Mouse (Mus musculus) hindbrain, embryonic 10.5 days (tissue): ENCODE results near the gene Psmc3. TPM values are rescaled to one million over a fixed set of nuclear protein-coding genes. Genes with fewer than 3 reads are reported as not detected.

Experiments
- DNase-seq: peaks from one replicate; pipeline ENCODE4 v3.0.0-alpha.2; 2017; ENCODE audit warnings: low spot score
- H3K27ac ChIP-seq: fragments of 300-500 bp; sonication (generic); 2 replicates; pipeline ENCODE4 v1.5.1; 2016; ENCODE audit warnings: mild to moderate bottlenecking, moderate library complexity
- H3K27me3 ChIP-seq: fragments of 300-500 bp; sonication (generic); 2 replicates; pipeline ENCODE4 v1.6.1; 2016; ENCODE audit warnings: mild to moderate bottlenecking; ENCODE audit not compliant: poor library complexity, insufficient read depth, severe bottlenecking
- H3K36me3 ChIP-seq: fragments of 300-500 bp; sonication (generic); 2 replicates; pipeline ENCODE4 v1.6.1; 2016; ENCODE audit warnings: mild to moderate bottlenecking, moderate library complexity
- H3K4me1 ChIP-seq: fragments of 300-500 bp; sonication (generic); replicated peaks from 2 replicates; pipeline ENCODE4 v1.6.1; 2016; ENCODE audit warnings: mild to moderate bottlenecking
- H3K4me3 ChIP-seq: fragments of 300-500 bp; sonication (generic); 2 replicates; pipeline ENCODE4 v1.5.1; 2016; ENCODE audit warnings: mild to moderate bottlenecking, moderate library complexity
- H3K9me3 ChIP-seq: fragments of 300-500 bp; sonication (generic); 2 replicates; pipeline ENCODE4 v1.6.1; 2016; ENCODE audit warnings: mild to moderate bottlenecking, moderate library complexity
- WGBS: fragments of 180-500 bp; shearing (Covaris S2); methylation state at CpG from one replicate; pipeline ENCODE4 v1.1.7; 2016; 5-methylcytosine and 5-hydroxymethylcytosine counted together
- polyA plus RNA-seq: library from polyadenylated mRNA; unstranded; fragments of >200 nt; fragmentation: Nextera tagmentation; extraction: Ambion mirVana; gene quantifications from 2 replicates; pipeline ENCODE4 v1.2.1, GENCODE M21; 2016

Psmc3 gene
- polyA plus RNA-seq, 1 experiment from 2014 or later: 341 TPM

GRCm38 (mm10) chr2:91086392-91087237 lies 32.8 kb downstream of the Psmc3 start:
- WGBS: 65% methylated on average over 9 of the region's 9 CpGs
- peak overlapping the region; percentile 67 for H3K27ac ChIP-seq
- no peak overlapping the region for H3K4me3 ChIP-seq
- DNase-seq: no peak
- peaks cover 26% of the 10 kb centered on the region for H3K4me1 ChIP-seq
- H3K36me3 ChIP-seq: no peaks in the 10 kb centered on the region
- no peaks in the 10 kb centered on the region for H3K27me3 ChIP-seq
- no peaks in the 10 kb centered on the region for H3K9me3 ChIP-seq

GRCm38 (mm10) chr2:91087453-91087852 lies 33.6 kb downstream of the Psmc3 start:
- H3K9me3 ChIP-seq: no peaks in the 10 kb centered on the region
- H3K36me3 ChIP-seq: no peaks in the 10 kb centered on the region
- 87% methylated on average over 9 of the region's 9 CpGs for WGBS
- DNase-seq: no peak
- no peaks in the 10 kb centered on the region for H3K27me3 ChIP-seq
- no peak overlapping the region for H3K27ac ChIP-seq
- H3K4me3 ChIP-seq: no peak overlapping the region
- peaks cover 26% of the 10 kb centered on the region for H3K4me1 ChIP-seq

- H3K27ac ChIP-seq: no peak overlapping the region
Observed at GRCm38 (mm10) chr2:91088987-91089386, 35.2 kb downstream of the Psmc3 start.

DNA sequence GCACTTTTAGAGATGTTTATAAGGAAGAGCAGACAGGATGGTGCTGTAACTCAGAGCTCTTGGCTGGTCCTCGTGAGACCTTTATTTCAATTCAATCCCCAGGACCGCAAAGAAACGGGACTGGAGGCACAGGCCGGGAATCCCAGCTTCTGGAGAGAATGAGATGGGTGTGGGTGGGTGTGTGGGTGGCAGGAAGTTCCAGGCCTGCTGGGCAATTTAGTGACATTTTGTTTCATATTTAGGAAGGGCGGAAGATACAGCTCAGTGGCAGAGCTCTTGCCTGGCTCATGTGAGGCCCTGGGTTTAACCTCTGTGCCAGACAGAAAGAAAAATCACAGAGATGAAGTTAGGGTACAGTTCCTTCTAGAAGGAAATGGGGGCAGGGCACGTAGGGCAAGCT lies 36.4 kb downstream of the Psmc3 start:
- Histone ChIP-seq H3K36me3 (no peaks in the 10 kb centered on the region), H3K4me3 (no peak overlapping the region), H3K27me3 (no peaks in the 10 kb centered on the region), H3K27ac (no peak overlapping the region), H3K9me3 (no peaks in the 10 kb centered on the region), H3K4me1 (peaks cover 11% of the 10 kb centered on the region; the same call in 1 of the 2 replicates)
- no peak for DNase-seq
- 78% methylated on average over 6 of the region's 6 CpGs for WGBS

More at GRCm38 (mm10) chr2:91088987-91089386, 35.2 kb downstream of the Psmc3 start:
- DNase-seq: no peak
- H3K4me3 ChIP-seq: no peak overlapping the region
- no peaks in the 10 kb centered on the region for H3K36me3 ChIP-seq
- no peaks in the 10 kb centered on the region for H3K9me3 ChIP-seq
- peaks cover 20% of the 10 kb centered on the region; the same call in 1 of the 2 replicates for H3K4me1 ChIP-seq
- WGBS: 83% methylated on average over 9 of the region's 9 CpGs
- H3K27me3 ChIP-seq: no peaks in the 10 kb centered on the region

DNA sequence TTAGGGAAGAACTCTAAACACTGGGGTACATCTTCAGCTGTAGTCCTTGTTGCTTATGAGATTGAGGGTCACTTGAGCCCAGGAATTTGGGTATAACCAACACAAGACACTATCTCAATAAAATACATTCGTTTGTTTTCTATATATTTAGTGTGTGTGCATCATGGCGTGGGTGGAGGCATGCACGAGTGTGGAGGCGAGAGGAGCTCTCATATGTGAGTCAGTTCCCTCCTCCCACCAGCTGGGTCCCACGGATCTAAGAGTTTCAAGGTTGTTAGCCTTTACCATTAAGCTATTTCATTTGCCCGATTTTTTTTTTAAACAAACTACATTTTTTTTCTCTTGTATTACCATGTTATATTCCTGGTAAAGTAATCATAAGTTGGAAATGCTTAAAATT lies 37.0 kb downstream of the Psmc3 start:
- H3K4me1 ChIP-seq: peaks cover 11% of the 10 kb centered on the region; the same call in 1 of the 2 replicates
- H3K9me3 ChIP-seq: no peaks in the 10 kb centered on the region
- DNase-seq: no peak
- WGBS: 79% methylated on average over 6 of the region's 6 CpGs
- no peak overlapping the region for H3K27ac ChIP-seq
- H3K27me3 ChIP-seq: no peaks in the 10 kb centered on the region
- no peak overlapping the region for H3K4me3 ChIP-seq
- no peaks in the 10 kb centered on the region for H3K36me3 ChIP-seq

DNA sequence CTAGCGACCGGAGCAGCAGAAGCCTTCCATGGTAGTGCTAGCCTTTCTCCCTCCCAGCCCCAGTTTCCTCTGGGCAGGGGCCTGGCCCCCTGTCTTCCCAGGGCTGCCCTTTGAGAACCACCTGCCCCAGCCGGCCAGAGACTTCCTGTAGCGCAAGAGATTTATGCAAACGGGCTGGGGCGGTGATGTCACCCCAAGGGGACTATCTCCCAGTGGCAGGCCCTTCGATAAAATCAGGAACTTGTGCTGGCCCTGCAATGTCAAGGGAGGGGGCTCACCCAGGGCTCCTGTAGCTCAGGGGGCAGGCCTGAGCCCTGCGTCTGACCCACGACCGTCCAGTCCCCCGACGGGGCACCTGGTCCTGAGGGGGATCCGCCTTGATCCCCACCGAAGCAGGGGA lies 42.7 kb downstream of the Psmc3 start:
- H3K4me3 ChIP-seq: no peak overlapping the region
- no peak for DNase-seq
- no peaks in the 10 kb centered on the region for H3K36me3 ChIP-seq
- WGBS: 69% methylated on average over 14 of the region's 14 CpGs
- H3K4me1 ChIP-seq: peaks cover 17% of the 10 kb centered on the region; the same call in 1 of the 2 replicates
- H3K9me3 ChIP-seq: no peaks in the 10 kb centered on the region
- peak overlapping the region; percentile 41; the same call in 1 of the 2 replicates for H3K27ac ChIP-seq
- no peaks in the 10 kb centered on the region for H3K27me3 ChIP-seq

DNA sequence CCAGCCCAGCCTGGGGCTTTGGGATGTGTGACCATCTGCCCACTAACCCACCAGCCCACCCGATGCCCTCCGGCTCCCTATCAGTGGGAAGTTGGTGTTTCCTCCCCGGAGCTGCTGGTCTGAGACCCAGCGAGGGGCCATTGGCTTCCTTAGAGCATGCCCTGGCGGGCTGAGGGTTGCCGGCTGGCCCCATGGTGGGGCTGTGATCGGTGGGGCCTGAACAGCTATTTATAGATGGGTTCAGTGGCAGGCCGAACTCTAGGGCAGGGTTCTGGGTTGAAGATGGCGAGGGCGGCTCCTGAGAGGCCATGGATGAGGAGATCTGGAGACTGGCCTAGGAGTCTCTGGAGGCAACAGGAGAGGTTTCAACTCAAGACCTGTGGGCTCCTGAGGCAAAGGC lies 43.2 kb downstream of the Psmc3 start:
- Histone ChIP-seq H3K4me1 (peaks cover 17% of the 10 kb centered on the region; the same call in 1 of the 2 replicates), H3K27ac (no peak overlapping the region), H3K27me3 (no peaks in the 10 kb centered on the region), H3K4me3 (no peak overlapping the region), H3K36me3 (no peaks in the 10 kb centered on the region), H3K9me3 (no peaks in the 10 kb centered on the region)
- 79% methylated on average over 10 of the region's 10 CpGs for WGBS
- DNase-seq: no peak

DNA sequence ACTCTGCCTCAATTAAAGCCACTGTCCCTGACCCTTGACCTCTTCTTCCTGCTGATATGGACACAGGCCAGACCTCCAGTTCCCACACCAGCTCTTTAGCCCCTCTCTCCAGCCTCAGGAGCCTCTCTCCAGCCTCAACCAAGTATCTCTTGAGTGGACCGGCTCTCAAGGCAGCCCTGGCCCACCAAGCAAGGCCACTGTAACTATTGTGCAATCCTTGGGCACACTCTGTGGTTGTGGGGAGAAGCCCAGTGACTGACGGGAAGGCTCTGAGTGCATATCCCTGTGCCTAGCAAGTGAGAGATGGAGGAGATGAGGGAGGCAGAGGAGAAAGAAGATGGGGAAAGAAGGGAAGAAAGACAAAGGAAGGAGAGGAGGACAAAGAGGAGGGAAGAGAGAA lies 44.3 kb downstream of the Psmc3 start:
- 91% methylated on average over 2 of the region's 2 CpGs for WGBS
- H3K27me3 ChIP-seq: no peaks in the 10 kb centered on the region
- no peak overlapping the region for H3K4me3 ChIP-seq
- no peaks in the 10 kb centered on the region for H3K36me3 ChIP-seq
- H3K4me1 ChIP-seq: peaks cover 17% of the 10 kb centered on the region; the same call in 1 of the 2 replicates
- no peak for DNase-seq
- no peaks in the 10 kb centered on the region for H3K9me3 ChIP-seq
- H3K27ac ChIP-seq: peak overlapping the region; percentile 41; the same call in 1 of the 2 replicates

- peak; percentile 90 for DNase-seq
- Histone ChIP-seq H3K9me3 (no peaks in the 10 kb centered on the region), H3K4me1 (peaks cover 17% of the 10 kb centered on the region; the same call in 1 of the 2 replicates), H3K27me3 (no peaks in the 10 kb centered on the region), H3K36me3 (no peaks in the 10 kb centered on the region), H3K27ac (0 out of 2 replicates have a peak overlapping the region, but pooled peaks have one; percentile 18), H3K4me3 (no peak overlapping the region)
- 15% methylated on average over 7 of the region's 7 CpGs for WGBS
Observed at GRCm38 (mm10) chr2:91101124-91101740, 47.4 kb downstream of the Psmc3 start.

GRCm38 (mm10) chr2:91108156-91108555 lies 54.3 kb downstream of the Psmc3 start:
- Histone ChIP-seq H3K36me3 (no peaks in the 10 kb centered on the region), H3K4me1 (no peaks in the 10 kb centered on the region), H3K27me3 (no peaks in the 10 kb centered on the region; the same call in 1 of the 2 replicates), H3K9me3 (no peaks in the 10 kb centered on the region), H3K27ac (no peak overlapping the region), H3K4me3 (no peak overlapping the region)
- DNase-seq: no peak
- 88% methylated on average over 3 of the region's 3 CpGs for WGBS

DNA sequence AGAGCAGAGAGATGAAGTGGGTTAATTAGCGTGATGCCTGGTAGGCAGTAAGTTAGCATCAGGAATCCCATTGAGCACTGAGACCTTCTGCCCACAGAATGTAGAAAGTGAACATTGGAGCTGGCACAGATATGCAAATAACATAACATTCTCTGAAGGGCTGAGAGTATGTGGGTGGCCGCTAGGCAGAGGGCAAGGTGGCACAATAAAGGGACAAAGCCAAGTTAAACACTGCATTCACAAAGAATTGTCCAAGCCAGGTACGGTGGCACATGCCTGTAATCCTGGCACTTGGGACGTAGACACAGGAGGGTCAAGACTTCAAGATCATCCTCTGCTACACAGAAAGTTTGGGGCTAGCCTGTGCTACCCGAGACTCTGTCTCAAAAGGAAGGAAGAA lies 55.4 kb downstream of the Psmc3 start:
- no peak for DNase-seq
- no peak overlapping the region for H3K4me3 ChIP-seq
- H3K4me1 ChIP-seq: no peaks in the 10 kb centered on the region
- peaks cover 6% of the 10 kb centered on the region; the same call in 1 of the 2 replicates for H3K27me3 ChIP-seq
- H3K27ac ChIP-seq: no peak overlapping the region
- no peaks in the 10 kb centered on the region for H3K9me3 ChIP-seq
- no peaks in the 10 kb centered on the region for H3K36me3 ChIP-seq
- WGBS: 84% methylated on average over 5 of the region's 5 CpGs

DNA sequence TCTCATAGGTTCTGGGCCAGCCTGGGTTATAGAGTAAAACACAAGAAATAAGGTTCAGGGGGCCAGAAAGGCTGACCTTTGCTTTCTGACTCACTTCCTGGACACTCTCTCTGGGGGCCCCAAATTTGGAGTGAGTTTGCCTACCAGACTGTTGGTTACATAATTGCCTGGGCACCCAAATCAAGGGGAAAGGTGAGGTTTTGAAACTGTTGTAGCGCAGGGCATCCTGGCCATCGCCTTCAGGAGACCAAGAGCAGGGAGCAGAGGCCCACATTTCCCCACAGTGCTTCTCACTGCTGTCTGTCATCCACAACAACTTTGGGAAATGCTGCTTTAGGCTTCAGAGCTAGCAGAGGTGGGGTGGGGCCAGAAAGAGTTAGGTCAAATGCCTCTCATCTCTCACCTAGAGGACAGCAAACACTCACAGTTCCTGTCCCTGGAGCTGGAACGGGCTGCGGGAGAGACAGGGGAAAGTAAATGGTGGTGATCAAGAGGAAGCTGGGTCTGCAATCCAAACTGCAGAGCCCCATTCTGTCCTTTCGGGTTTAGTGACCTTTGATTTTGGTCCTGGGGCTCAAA lies 56.1 kb downstream of the Psmc3 start:
- Histone ChIP-seq H3K9me3 (no peaks in the 10 kb centered on the region), H3K27me3 (peaks cover 6% of the 10 kb centered on the region; the same call in 1 of the 2 replicates), H3K4me3 (no peak overlapping the region), H3K27ac (no peak overlapping the region), H3K36me3 (no peaks in the 10 kb centered on the region), H3K4me1 (peaks cover 4% of the 10 kb centered on the region; the same call in 1 of the 2 replicates)
- DNase-seq: no peak
- 92% methylated on average over 5 of the region's 5 CpGs for WGBS

DNA sequence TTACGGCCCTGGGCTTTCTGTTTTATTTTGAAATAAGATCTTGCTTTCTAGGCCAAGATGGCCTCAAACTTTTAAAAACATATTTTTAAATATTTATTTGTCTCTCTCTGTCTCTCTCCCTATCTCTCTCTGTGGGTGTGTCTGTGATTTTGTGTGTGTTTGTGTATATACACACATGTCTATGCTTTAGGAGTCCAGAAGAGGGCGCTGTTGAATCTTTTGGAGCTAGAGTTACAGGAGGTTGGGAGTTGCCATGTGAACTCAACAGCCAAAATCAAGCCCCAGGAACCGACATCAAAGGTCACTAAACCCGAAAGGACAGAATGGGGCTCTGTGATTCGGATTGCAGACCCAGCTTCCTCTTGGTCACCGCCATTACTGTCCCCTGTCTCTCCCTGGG lies 56.6 kb downstream of the Psmc3 start:
- no peaks in the 10 kb centered on the region for H3K9me3 ChIP-seq
- H3K27ac ChIP-seq: no peak overlapping the region
- H3K4me1 ChIP-seq: peaks cover 9% of the 10 kb centered on the region
- H3K4me3 ChIP-seq: no peak overlapping the region
- WGBS: 77% methylated on average over 6 of the region's 6 CpGs
- no peak for DNase-seq
- H3K27me3 ChIP-seq: peaks cover 7% of the 10 kb centered on the region; the same call in 1 of the 2 replicates
- H3K36me3 ChIP-seq: no peaks in the 10 kb centered on the region
